Mouse (Mus musculus) heart, postnatal 25 days (tissue): ENCODE results near the gene Sppl2a. TPM values are rescaled to one million over a fixed set of nuclear protein-coding genes. Genes with fewer than 3 reads are reported as not detected.
"Not testable (repeated sequence)": the region's sequence is repeated elsewhere in the genome, so short reads cannot be mapped to it uniquely, and the experiment has no call there.

ENCODE experiments used
- DNase-seq: peaks from one replicate; pipeline ENCODE4 v3.0.0; 2022; ENCODE audit warnings: low spot score
- intact Hi-C: fragments of 180-260 bp; cut with DNase I; formaldehyde crosslinking; loops from one replicate; pipeline ENCODE4 v1.15.1; 2025
- total RNA-seq, 2 experiments: library from RNA; stranded (reverse); gene quantifications; 2 replicates each; pipeline ENCODE4 v1.2.3; 2021

Gene Sppl2a
- total RNA-seq = 10 to 100 TPM; 45.3 to 53.2 TPM

- intact Hi-C loops = loop anchor here (1.0 to 2.0 kb wide), 2 partner anchors 56 to 62 kb away; partner anchors contain the start of gene Trpm7
- DNase-seq = peak; percentile 86
Observed at GRCm38 (mm10) chr2:126932897-126933641, at the start of gene Sppl2a. Gene Sppl2a, minus strand, starts transcription at chr2:126933235.

DNA sequence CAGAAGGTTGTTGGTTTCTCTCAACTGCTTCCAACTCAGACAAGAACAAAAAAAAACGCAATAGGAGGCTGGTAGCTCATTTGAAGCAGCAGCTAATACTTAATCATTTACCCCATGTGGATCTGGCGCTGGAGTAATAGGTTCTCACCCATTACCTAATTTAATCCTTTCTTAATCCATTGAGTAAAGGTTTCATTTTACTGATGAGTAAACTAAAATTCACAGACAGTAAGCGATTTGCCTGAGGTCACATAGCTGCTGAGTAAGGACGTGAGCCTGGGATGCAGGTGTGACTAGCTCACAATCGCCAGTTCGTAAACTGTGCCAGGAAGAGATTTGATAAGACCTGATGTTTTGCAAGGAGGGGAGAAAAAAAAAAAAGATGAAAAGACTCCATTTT lies 44.4 kb upstream of the Sppl2a start:
- intact Hi-C loops = no loop called here
- DNase-seq = no peak

DNA sequence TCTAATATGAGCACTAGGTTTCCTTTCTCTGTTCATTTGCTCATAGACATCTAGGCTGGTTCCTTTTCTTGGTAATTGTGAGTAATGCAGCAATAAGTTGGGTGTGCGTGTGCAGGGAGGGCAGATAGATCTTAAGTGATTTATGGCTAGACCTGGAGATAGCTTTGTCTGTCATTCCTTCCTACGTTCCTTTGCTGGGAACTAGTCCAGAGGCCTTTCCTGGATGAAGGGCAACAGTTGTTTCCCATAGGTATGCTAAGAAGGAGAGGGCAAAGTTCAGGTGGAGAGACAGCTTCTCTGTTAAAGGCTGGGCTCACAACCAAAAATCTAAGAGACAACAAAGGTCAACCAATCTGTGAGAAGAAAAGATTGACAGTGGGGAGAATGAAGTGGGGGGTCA lies 28.7 kb upstream of the Sppl2a start:
- DNase-seq = no peak
- intact Hi-C loops = no loop called here

DNA sequence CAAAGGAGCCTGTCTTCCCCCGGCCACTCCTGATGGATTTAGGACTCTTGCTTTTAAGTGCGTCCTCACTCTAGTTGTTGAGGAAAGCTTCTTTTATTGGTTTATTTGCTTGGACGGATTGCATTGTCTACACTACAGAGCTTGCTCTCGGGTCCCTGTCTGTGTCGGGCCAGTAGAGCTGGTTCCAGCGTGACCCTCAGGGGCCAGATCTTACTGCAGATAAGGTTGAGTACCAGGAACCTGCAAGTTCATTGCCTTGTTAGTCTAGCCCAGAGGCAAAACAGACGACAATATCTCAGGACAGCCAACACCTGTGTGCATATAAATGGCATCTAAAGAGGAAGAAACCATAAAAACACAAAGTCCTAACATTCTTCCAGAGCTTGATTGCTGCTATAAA lies 22.6 kb upstream of the Sppl2a start:
- intact Hi-C loops = no loop called here

DNA sequence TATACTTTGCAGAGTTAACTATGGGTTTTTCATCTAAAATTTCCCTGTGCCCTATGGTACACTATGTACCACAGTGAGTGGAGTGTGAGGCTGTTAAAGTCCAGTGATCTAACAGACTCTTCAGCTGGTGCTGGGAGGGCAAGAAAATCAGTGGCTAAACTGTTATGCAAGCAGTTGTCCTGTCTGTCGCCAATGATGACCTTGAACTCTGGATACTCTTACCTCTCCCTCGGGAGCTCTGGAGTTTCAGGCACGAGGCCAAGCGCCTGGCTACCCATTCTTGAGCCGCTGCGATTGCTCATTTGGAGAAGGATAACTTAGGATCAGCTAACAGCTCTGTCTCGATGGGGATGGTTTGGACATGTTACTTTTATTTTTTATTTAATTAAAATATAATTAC lies 18.1 kb upstream of the Sppl2a start:
- intact Hi-C loops = no loop called here
- peak; percentile 12 for DNase-seq

More for the DNA sequence above, 22.6 kb upstream of the Sppl2a start:
- DNase-seq = no peak

GRCm38 (mm10) chr2:126950453-126950852 lies 17.4 kb upstream of the Sppl2a start:
- no peak for DNase-seq
- intact Hi-C loops = no loop called here

- DNase-seq = no peak
- intact Hi-C loops = loop anchor here (2.0 kb wide), 1 partner anchor 15 kb away; no protein-coding TSS in a partner anchor
Observed at GRCm38 (mm10) chr2:126949856-126950255, 16.8 kb upstream of the Sppl2a start.

DNA sequence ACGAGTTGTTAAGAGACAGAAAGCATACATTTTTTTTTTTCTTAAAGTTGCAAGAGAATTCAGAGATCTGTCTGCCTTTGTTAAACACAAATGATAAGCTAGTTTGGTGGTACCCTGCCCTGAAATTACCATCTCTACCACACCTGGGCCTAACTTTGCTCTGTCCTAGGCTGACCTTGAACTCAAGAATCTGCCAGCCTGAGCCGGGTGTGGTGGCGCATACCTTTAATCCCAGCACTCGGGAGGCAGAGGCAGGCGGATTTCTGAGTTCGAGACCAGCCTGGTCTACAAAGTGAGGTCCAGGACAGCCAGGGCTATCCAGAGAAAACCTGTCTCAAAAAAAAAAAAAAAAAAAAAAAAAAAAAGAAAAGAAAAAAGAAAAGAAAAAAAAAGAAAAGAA lies 16.3 kb upstream of the Sppl2a start:
- intact Hi-C loops = loop anchor here (2.0 kb wide), 1 partner anchor 14 kb away; no protein-coding TSS in a partner anchor
- not testable (repeated sequence) for DNase-seq

- intact Hi-C loops = loop anchor here (2.0 kb wide), 1 partner anchor 13 kb away; no protein-coding TSS in a partner anchor
- DNase-seq = no peak
Observed at GRCm38 (mm10) chr2:126948231-126948630, 15.2 kb upstream of the Sppl2a start.

- intact Hi-C loops = loop anchor here (2.0 kb wide), 1 partner anchor 13 kb away; no protein-coding TSS in a partner anchor
- DNase-seq = no peak
Observed at GRCm38 (mm10) chr2:126947646-126948045, 14.6 kb upstream of the Sppl2a start.

- intact Hi-C loops = no loop called here
- no peak for DNase-seq
Observed at GRCm38 (mm10) chr2:126943211-126943610, 10.2 kb upstream of the Sppl2a start.

DNA sequence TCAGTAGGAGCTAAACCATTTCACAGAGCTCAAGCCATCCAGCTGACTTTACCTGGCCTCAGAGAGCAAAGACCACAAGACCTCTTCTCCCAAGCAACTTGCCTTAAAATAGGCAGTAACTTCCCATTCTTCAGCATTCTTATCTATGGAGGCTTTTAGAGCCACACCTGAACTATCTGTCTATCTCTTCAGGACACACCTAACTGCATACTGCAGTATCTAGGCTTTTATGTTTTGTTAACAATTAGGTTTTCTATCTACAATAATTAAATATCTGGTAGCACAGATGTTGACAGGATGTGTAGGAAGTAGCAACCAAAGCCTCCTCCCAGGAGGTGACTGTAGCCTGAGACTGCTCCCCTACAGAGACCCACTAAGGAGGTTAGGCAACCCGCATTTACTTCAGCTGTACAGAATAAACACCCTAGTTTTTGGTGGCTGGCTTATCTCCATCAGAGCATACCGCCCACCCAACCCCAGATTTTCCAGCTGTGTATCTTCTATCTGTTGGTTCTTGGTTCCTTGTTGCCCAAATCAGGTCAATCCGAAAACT lies 7.4 kb upstream of the Sppl2a start:
- no peak for DNase-seq
- intact Hi-C loops = no loop called here

- intact Hi-C loops = no loop called here
- no peak for DNase-seq
Observed at GRCm38 (mm10) chr2:126938069-126938468, 5.0 kb upstream of the Sppl2a start.

DNA sequence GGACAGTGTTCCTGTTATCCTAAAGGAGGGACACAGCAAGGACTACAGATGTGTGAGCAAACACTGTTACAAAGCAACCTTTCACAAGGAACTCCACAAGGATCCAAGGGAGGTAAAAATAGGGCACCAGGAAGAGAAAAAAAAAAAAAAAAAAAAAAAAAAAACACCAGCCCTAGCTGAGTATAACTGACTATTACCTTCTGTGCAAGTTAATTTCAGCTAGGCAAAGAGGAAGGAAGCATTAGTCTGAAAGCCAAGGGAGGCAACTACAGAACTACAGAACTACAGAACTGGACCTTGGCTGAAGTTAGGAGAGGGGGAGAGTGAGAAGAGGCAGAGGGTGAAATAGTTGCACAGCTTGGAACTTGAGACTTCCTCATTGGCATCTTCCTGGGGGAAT lies 886 bp upstream of the Sppl2a start:
- intact Hi-C loops = loop anchor here (2.0 kb wide), 2 partner anchors 15 to 57 kb away; partner anchors contain the start of gene Trpm7
- no peak for DNase-seq

DNA sequence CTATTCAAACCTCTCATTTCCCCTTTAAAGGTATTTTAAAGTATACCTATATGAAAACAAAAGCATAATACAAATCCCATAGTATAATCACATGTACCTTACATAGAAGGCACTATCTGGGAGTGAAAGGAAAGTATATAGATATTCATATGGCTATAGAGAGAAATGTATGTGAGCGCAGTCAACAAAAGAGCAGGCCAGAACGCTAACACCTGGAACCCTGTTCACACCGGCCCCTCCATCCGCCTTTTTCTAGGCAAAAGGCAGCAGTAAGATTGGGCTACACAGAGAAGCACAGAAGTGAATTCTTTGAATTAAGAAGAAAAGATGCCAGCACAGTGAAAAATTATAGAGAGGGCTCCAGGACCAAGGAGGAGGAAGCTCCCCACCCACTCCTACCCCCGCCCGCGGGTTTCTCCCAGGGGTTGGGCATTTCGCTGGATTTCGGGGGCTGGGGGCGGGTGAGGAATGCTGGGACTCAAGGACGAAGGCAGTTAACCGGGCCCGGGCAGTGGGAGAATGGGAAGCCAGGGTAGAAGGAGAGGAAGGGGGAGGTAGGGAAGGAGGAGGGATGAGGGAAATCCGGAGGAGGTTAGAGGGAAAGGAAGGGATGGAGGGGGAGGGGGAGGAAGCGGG lies 656 bp downstream of the Sppl2a start:
- intact Hi-C loops = loop anchor here (1.0 to 2.0 kb wide), 2 partner anchors 56 to 63 kb away; partner anchors contain the start of gene Trpm7
- no peak for DNase-seq

DNA sequence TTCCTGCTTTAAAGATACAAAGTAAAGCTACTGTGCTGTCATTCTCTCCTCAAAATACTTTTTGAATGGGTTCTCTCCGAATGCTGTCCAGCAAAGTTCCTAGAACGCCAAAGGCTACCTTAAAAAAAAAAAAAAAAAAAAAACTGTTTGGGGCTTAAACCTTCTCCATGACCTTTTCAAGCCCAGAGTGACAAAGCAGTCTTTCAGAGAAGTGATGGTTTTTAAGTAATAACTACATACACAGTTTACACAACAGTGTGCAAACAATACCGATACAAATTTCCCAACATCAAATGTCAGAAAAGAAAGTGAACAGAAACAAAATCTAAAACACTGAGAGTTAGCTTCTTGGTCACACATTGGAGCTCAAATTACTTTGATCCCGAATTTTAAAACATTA lies 1.3 kb downstream of the Sppl2a start:
- intact Hi-C loops = loop anchor here (1.0 to 2.0 kb wide), 2 partner anchors 55 to 64 kb away; partner anchors contain the start of gene Trpm7
- no peak for DNase-seq

DNA sequence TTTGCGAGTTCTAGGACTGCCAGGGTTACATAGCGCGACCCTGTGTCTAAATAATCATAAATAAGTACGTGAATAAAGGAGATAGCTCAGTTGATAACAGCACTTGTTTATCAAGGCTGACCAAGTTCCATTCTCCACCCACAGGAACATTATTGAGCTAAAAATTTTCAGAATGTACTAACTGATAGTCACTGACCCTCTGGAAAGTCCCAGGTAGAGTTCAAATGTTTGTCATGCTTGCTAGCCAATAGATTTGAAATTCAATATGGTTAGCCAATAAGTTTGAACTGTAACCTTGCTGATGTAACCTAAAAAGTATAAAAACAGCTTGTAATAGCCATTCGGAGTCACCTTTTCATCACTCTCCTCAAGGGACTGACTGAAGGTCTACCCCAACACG lies 4.4 kb downstream of the Sppl2a start:
- intact Hi-C loops = no loop called here

DNA sequence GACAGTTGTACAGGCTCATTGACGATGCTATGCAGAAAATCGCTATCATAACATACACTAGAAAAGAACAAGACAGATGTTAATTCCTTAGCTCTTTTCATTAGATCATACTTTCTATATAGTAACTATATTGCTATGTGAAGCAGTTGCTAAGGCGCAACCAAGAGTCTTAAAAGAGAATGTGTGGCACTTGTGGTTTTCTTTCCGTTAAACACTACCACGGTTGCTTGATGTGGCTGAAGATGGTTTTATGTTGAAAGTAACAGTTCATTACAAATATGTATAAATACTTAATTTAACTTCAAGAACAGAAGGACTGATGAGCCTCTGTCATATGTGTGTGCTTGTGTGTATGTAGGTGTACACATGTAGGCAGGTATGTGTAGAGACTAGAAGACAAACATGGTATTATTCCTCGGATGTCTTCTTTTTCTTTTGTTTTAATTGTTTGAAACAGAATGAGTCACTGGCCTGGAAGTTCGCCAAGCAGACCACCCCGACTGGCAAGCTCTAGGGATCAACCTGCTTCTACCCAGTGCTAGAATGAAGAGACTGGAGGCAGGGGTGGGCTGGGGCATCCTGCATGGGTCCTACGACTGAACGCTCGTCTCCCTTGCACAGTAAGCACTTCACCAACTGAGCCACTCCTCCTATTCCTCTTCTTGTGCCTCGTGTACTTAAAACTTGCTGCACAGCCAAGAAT lies 12.5 kb downstream of the Sppl2a start:
- intact Hi-C loops = loop anchor here (5.0 kb wide), 1 partner anchor 83 kb away; no protein-coding TSS in a partner anchor
- DNase-seq = no peak

More for the DNA sequence above, 4.4 kb downstream of the Sppl2a start:
- DNase-seq = no peak

DNA sequence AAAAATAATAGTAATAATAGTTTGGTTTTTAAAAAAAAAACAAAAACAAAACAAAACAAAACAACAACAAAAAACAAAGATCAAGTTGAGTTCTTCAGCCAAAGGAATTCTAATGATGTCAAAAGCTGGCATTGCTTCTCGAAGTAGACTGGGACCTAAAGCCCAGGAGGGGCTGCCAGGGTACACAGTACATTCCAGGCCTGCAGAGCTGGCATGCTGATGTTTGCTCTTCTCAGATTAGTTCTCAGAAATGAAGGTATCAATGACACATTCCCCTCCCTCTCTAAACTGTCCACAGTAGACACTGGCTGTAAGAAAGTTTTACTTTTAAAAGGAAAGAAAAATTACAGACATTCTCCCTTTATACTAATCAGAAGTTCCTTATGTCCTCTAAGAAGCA lies 16.8 kb downstream of the Sppl2a start:
- intact Hi-C loops = no loop called here
- no peak for DNase-seq

GRCm38 (mm10) chr2:126914096-126914495 lies 18.9 kb downstream of the Sppl2a start:
- DNase-seq = no peak
- intact Hi-C loops = no loop called here
